Mouse (Mus musculus) stomach, postnatal 0 days (tissue): ENCODE results near the gene Herc3.

Source experiments
- CTCF ChIP-seq: IDR thresholded peaks from 2 replicates; pipeline ENCODE4 v1.5.1; 2016; ENCODE audit warnings: antibody characterized with exemption, low read depth, mild to moderate bottlenecking, moderate library complexity
- EP300 ChIP-seq: optimal IDR thresholded peaks from 2 replicates; pipeline ENCODE3; 2016; ENCODE audit warnings: antibody characterized with exemption

GRCm38 (mm10) chr6:58828582-58828981 is 2.7 kb upstream of the Herc3 start:
- TF ChIP-seq CTCF, result no peak
- no peak for TF ChIP-seq EP300
